Mouse (Mus musculus) urinary bladder, postnatal 10 days (tissue): Measurements from ENCODE around the gene Ltc4s.

ENCODE experiments used
- DNase-seq: peaks from one replicate; pipeline ENCODE4 v3.0.0; 2022; ENCODE audit warnings: low spot score

Ltc4s gene

GRCm38 (mm10) chr11:50201590-50201989 lies 36.8 kb downstream of the Ltc4s start:
- DNase-seq = no peak

GRCm38 (mm10) chr11:50200613-50201012 lies 37.8 kb downstream of the Ltc4s start:
- no peak for DNase-seq

- no peak for DNase-seq
Measured at GRCm38 (mm10) chr11:50198916-50199315, 39.5 kb downstream of the Ltc4s start.

DNA sequence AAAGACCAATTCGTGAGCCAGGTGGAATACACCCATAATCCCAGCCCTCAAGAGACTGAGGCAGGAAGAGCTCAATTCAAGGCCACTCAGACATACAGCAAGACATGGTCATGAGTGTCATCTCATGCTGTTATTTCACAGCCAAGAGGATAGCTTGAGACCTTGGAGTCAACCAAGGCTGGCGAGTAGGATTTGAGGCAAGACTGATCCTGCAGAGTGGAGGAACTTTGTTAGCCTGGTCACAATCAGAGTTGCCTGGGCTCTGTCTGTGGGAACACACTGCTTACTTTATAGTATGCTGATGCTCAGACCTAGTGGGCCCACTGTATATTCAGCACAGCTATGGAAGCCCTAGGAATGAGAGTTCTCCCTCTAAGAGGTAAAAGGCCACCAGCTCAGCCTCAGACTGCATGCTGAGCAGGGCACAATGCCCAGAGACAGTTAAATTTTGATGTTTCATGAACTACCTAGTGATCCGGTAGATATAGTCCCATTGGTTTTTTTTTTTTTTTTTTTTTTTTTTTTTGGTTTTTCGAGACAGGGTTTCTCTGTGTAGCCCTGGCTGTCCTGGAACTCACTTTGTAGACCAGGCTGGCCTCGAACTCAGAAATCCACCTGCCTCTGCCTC lies 40.1 kb downstream of the Ltc4s start:
- DNase-seq = no peak

GRCm38 (mm10) chr11:50197500-50197899 lies 40.9 kb downstream of the Ltc4s start:
- no peak for DNase-seq

DNA sequence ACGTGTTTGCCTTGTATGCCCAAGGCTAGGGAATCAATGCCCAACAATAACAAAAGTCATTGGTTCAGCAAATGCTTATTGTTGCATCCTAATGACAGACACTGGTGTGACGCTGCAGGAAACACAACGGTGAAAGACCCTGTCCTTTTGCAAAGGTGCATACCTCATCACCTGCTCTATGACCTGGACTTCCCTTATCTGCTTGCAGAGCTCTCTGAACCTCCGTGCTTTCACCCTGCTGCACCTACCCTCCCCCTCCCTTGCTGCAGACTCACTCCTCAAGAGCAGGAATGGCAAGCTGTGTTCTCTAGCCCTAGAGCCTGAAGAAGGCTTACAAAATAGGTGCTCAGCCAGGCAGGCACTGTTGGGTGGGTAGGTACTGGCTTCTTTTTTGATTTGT lies 43.6 kb downstream of the Ltc4s start:
- DNase-seq = no peak

- DNase-seq = no peak
Measured at GRCm38 (mm10) chr11:50194070-50194469, 44.3 kb downstream of the Ltc4s start.

GRCm38 (mm10) chr11:50192278-50192677 lies 46.1 kb downstream of the Ltc4s start:
- no peak for DNase-seq

DNA sequence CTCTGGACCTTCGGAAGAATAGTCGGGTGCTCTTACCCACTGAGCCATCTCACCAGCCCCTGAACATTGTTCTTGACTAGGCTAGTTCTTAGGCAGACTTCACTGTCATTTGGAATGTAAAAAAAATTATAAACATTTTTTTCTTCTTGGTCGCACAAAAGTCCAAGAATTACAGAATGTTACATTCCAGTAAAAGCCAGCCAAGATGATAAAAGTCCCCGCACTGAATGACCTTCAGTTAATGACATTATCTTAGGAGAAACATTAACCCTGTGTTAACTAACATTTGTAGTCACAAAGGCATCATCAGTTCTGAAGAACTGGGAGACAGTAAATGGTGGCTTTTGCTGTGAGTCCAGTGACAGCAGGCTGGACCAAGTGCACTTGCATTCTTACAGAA lies 48.1 kb downstream of the Ltc4s start:
- no peak for DNase-seq

GRCm38 (mm10) chr11:50188682-50189081 lies 49.7 kb downstream of the Ltc4s start:
- DNase-seq = no peak
